In genomic region chr7:56120968-56121367, GRCm38 (mm10) we compare ENCODE assay signal across 23 mouse cellular contexts.
DNase-seq lines count a peak whose midpoint lies in the region; ATAC-seq and TF ChIP-seq lines count a peak whose summit lies in the region.
"Had no signal": no experiment of that assay in that cellular context is flagged by ENCODE, and none has a peak within 500 bp of the region (broad histone marks: within the 10 kb centered on the region; RNA-seq: fewer than 3 reads in every experiment).

No protein-coding gene starts in this region.

- H3K9me3 ChIP-seq in forebrain, postnatal 0 days (ENCODE audit: low read length): no peaks in the 10 kb centered on the region
- no peaks in the 10 kb centered on the region for H3K9me3 ChIP-seq in forebrain, embryonic 11.5 days (ENCODE audit: control insufficient read depth, low read length)
- H3K9me3 ChIP-seq: forebrain, embryonic 10.5 days; hindbrain, embryonic 10.5 days; hindbrain, embryonic 13.5 days had no signal

- H3K27ac ChIP-seq in forebrain, postnatal 0 days (ENCODE audit: low read depth, low read length): no peak overlapping the region
- H3K27ac ChIP-seq in forebrain, embryonic 11.5 days (ENCODE audit: low read depth, low read length): no peak overlapping the region
- H3K27ac ChIP-seq: forebrain, embryonic 10.5 days; gastrocnemius, adult 2 months; hindbrain, embryonic 10.5 days; hindbrain, embryonic 13.5 days had no signal

- H3K36me3 ChIP-seq in forebrain, postnatal 0 days (ENCODE audit: insufficient read depth): peaks cover 24% of the 10 kb centered on the region
- H3K36me3 ChIP-seq in forebrain, embryonic 11.5 days (ENCODE audit: control insufficient read depth, insufficient read depth, low read length): no peaks in the 10 kb centered on the region; the same call in 1 of the 2 replicates

- no peak for DNase-seq in forebrain, postnatal 0 days
- DNase-seq in forebrain, embryonic 11.5 days (ENCODE audit: low spot score): no peak
- DNase-seq in layer of hippocampus, adult 11-12 months (ENCODE audit: low spot score): peak; percentile 37
- DNase-seq in layer of hippocampus, postnatal 36 days: no peak
- peak; percentile 25 to 35 for DNase-seq in layer of hippocampus, adult 8-10 months (ENCODE audit: low spot score in 2 of 2)
- no peak for DNase-seq in layer of hippocampus, adult 9-10 months (ENCODE audit: low spot score)
- no peak for DNase-seq in spleen, postnatal 36 days (ENCODE audit: low spot score in 2 of 2)
- DNase-seq: adrenal gland, adult 8-10 months; adrenal gland, postnatal 25 days; cerebellum, adult 18-20 months; cerebellum, adult 9-10 months; cerebellum, postnatal 14 days; gastrocnemius, adult 2 months; gastrocnemius, postnatal 14 days; heart, adult 11 months; heart, postnatal 36 days had no signal

- no peak overlapping the region for H3K9ac ChIP-seq in forebrain, postnatal 0 days
- H3K9ac ChIP-seq in forebrain, embryonic 11.5 days (ENCODE audit: low read length): no peak overlapping the region
- H3K9ac ChIP-seq: hindbrain, embryonic 13.5 days had no signal

- peak; percentile 58 for ATAC-seq in forebrain, postnatal 0 days
- ATAC-seq in forebrain, embryonic 11.5 days (replicated peaks; ENCODE audit: low FRiP score): no peak
- ATAC-seq: activated CD4-positive, CD25-positive, alpha-beta regulatory T cell, adult 4 months; forebrain, embryonic 14.5 days; hindbrain, embryonic 16.5 days had no signal

- 79% methylated on average over 7 of the region's 7 CpGs for WGBS in forebrain, postnatal 0 days
- WGBS in forebrain, embryonic 11.5 days: 89% methylated on average over 7 of the region's 7 CpGs

- H3K27me3 ChIP-seq in forebrain, postnatal 0 days (ENCODE audit: insufficient read depth, low read length): no peaks in the 10 kb centered on the region
- H3K27me3 ChIP-seq in forebrain, embryonic 11.5 days (ENCODE audit: control insufficient read depth, insufficient read depth, low read length): no peaks in the 10 kb centered on the region
- H3K27me3 ChIP-seq: hindbrain, embryonic 13.5 days had no signal

- H3K4me1 ChIP-seq in forebrain, postnatal 0 days (ENCODE audit: insufficient read depth): no peaks in the 10 kb centered on the region; the same call in 1 of the 2 replicates
- no peaks in the 10 kb centered on the region for H3K4me1 ChIP-seq in forebrain, embryonic 11.5 days (replicated peaks; ENCODE audit: control insufficient read depth, insufficient read depth, low read length)
- H3K4me1 ChIP-seq: forebrain, embryonic 10.5 days; hindbrain, embryonic 10.5 days; hindbrain, embryonic 13.5 days had no signal

- no peak for TF ChIP-seq CTCF in forebrain, postnatal 0 days (IDR thresholded peaks at IDR 0.05; ENCODE audit: low read depth)

- no peak overlapping the region for H3K4me2 ChIP-seq in forebrain, postnatal 0 days (ENCODE audit: low read depth)
- H3K4me2 ChIP-seq in forebrain, embryonic 11.5 days (ENCODE audit: low read depth, low read length, severe bottlenecking): no peak overlapping the region
- H3K4me2 ChIP-seq: heart, embryonic 11.5 days; hindbrain, embryonic 13.5 days had no signal

- no peak overlapping the region for H3K4me3 ChIP-seq in forebrain, postnatal 0 days (ENCODE audit: low read depth, low read length)
- no peak overlapping the region for H3K4me3 ChIP-seq in forebrain, embryonic 11.5 days (ENCODE audit: low read depth, low read length)
- H3K4me3 ChIP-seq: forebrain, embryonic 10.5 days; gastrocnemius, adult 2 months; hindbrain, embryonic 10.5 days; hindbrain, embryonic 13.5 days had no signal

Comparison
In these comparisons a context has a peak if more than half of its experiments do, and no peak if none do; other contexts are left out.
1. DNase-seq: peak in layer of hippocampus, adult 11-12 months (single experiment) and layer of hippocampus, adult 8-10 months (2 of 2); none in forebrain, postnatal 0 days (single experiment), forebrain, embryonic 11.5 days (single experiment), layer of hippocampus, postnatal 36 days (0 of 2), layer of hippocampus, adult 9-10 months (single experiment) and spleen, postnatal 36 days (0 of 2).